Mouse (Mus musculus): Measurements from ENCODE around the gene Skap2.

The Skap2 gene

GRCm38 (mm10) chr6:51889824-51890223 is 122.5 kb downstream of the Skap2 start:
- no peak for DNase-seq (ENCODE audit: low spot score in 2 of 2)

- no peak for DNase-seq (ENCODE audit: low spot score in 2 of 2)
Measured at GRCm38 (mm10) chr6:51886902-51887431, 125.4 kb downstream of the Skap2 start.

GRCm38 (mm10) chr6:51882880-51883274 is 129.5 kb downstream of the Skap2 start:
- DNase-seq (ENCODE audit: low spot score in 2 of 2): no peak

GRCm38 (mm10) chr6:51882266-51882879 is 130.0 kb downstream of the Skap2 start:
- no peak for DNase-seq (ENCODE audit: low spot score in 2 of 2)

GRCm38 (mm10) chr6:51881181-51881968 is 131.0 kb downstream of the Skap2 start:
- DNase-seq (ENCODE audit: low spot score in 2 of 2): no peak

- DNase-seq (ENCODE audit: low spot score in 2 of 2): no peak
Measured at GRCm38 (mm10) chr6:51880778-51881177, 131.6 kb downstream of the Skap2 start.

- DNase-seq (ENCODE audit: low spot score in 2 of 2): no peak
Measured at GRCm38 (mm10) chr6:51878551-51878950, 133.8 kb downstream of the Skap2 start.

GRCm38 (mm10) chr6:51876841-51877553 is 135.4 kb downstream of the Skap2 start:
- DNase-seq (ENCODE audit: low spot score in 2 of 2): no peak

GRCm38 (mm10) chr6:51875884-51876626 is 136.3 kb downstream of the Skap2 start:
- DNase-seq (ENCODE audit: low spot score in 2 of 2): peak in 1 of 2 experiments; percentile 18

- no peak for DNase-seq (ENCODE audit: low spot score in 2 of 2)
Measured at GRCm38 (mm10) chr6:51874035-51874434, 138.3 kb downstream of the Skap2 start.

GRCm38 (mm10) chr6:51871135-51871534 is 141.2 kb downstream of the Skap2 start:
- no peak for DNase-seq (ENCODE audit: low spot score in 2 of 2)

- DNase-seq (ENCODE audit: low spot score in 2 of 2): no peak
Measured at GRCm38 (mm10) chr6:51870294-51870693, 142.1 kb downstream of the Skap2 start.

GRCm38 (mm10) chr6:51866596-51866995 is 145.8 kb downstream of the Skap2 start:
- DNase-seq (ENCODE audit: low spot score in 2 of 2): no peak

- DNase-seq (ENCODE audit: low spot score in 2 of 2): no peak
Measured at GRCm38 (mm10) chr6:51863508-51863907, 148.8 kb downstream of the Skap2 start.

GRCm38 (mm10) chr6:51860300-51860699 is 152.0 kb downstream of the Skap2 start:
- no peak for DNase-seq (ENCODE audit: low spot score in 2 of 2)

GRCm38 (mm10) chr6:51857821-51858220 is 154.5 kb downstream of the Skap2 start:
- DNase-seq (ENCODE audit: low spot score in 2 of 2): peak; percentile 52 to 87

GRCm38 (mm10) chr6:51853291-51853690 is 159.1 kb downstream of the Skap2 start:
- DNase-seq (ENCODE audit: low spot score in 2 of 2): no peak

- no peak for DNase-seq (ENCODE audit: low spot score in 2 of 2)
Measured at GRCm38 (mm10) chr6:51852643-51853042, 159.7 kb downstream of the Skap2 start.

- DNase-seq (ENCODE audit: low spot score in 2 of 2): no peak
Measured at GRCm38 (mm10) chr6:51851544-51851943, 160.8 kb downstream of the Skap2 start.

- no peak for DNase-seq (ENCODE audit: low spot score in 2 of 2)
Measured at GRCm38 (mm10) chr6:51850030-51850817, 162.1 kb downstream of the Skap2 start.

- no peak for DNase-seq (ENCODE audit: low spot score in 2 of 2)
Measured at GRCm38 (mm10) chr6:51849561-51849960, 162.8 kb downstream of the Skap2 start.
